Mouse (Mus musculus) stomach, embryonic 16.5 days (tissue): Measurements from ENCODE around the gene Cd160. TPM values are rescaled to one million over a fixed set of nuclear protein-coding genes. Genes with fewer than 3 reads are reported as not detected.

Experiments
- ATAC-seq: fragments of 200-750 bp; cut with Nextera tagmentation; 2 replicates; pipeline ENCODE4 v1.8.0; 2017; ENCODE audit warnings: moderate number of reproducible peaks, moderate TSS enrichment; ENCODE audit not compliant: insufficient read depth, low FRiP score
- H3K27ac ChIP-seq: fragments of 300-500 bp; sonication (generic); 2 replicates; pipeline ENCODE4 v1.5.1; 2014; ENCODE audit warnings: low read length
- H3K27me3 ChIP-seq: fragments of 300-500 bp; sonication (generic); 2 replicates; pipeline ENCODE4 v1.6.1; 2014; ENCODE audit warnings: low read length, control low read depth, mixed read lengths; ENCODE audit not compliant: control insufficient read depth, insufficient read depth
- H3K36me3 ChIP-seq: fragments of 300-500 bp; sonication (generic); 2 replicates; pipeline ENCODE4 v1.6.1; 2014; ENCODE audit warnings: low read length; ENCODE audit not compliant: control insufficient read depth, insufficient read depth
- H3K4me1 ChIP-seq: fragments of 300-500 bp; sonication (generic); 2 replicates; pipeline ENCODE4 v1.6.1; 2014; ENCODE audit warnings: low read length, control low read depth, mixed read lengths; ENCODE audit not compliant: control insufficient read depth, insufficient read depth
- H3K4me2 ChIP-seq: fragments of 300-500 bp; sonication (generic); 2 replicates; pipeline ENCODE4 v1.6.1; 2014; ENCODE audit warnings: low read depth, low read length, mixed read lengths
- H3K4me3 ChIP-seq: fragments of 300-500 bp; sonication (generic); replicated peaks from 2 replicates; pipeline ENCODE4 v1.5.1; 2014; ENCODE audit warnings: mild to moderate bottlenecking, low read length
- H3K9ac ChIP-seq: fragments of 300-500 bp; sonication (generic); 2 replicates; pipeline ENCODE4 v1.6.1; 2014; ENCODE audit warnings: low read length
- H3K9me3 ChIP-seq: fragments of 300-500 bp; sonication (generic); replicated peaks from 2 replicates; pipeline ENCODE4 v1.6.1; 2016; ENCODE audit warnings: low read length, control low read depth; ENCODE audit not compliant: control insufficient read depth
- WGBS: fragments of 180-500 bp; shearing (Covaris S2); extraction: QIAGEN DNeasy Blood & Tissue Kit; methylation state at CpG from one replicate; pipeline ENCODE4 v1.1.7; 2014; 5-methylcytosine and 5-hydroxymethylcytosine counted together
- polyA plus RNA-seq: library from polyadenylated mRNA; unstranded; fragments of >200 nt; fragmentation: Nextera tagmentation; extraction: Ambion mirVana; gene quantifications from 2 replicates; pipeline ENCODE4 v1.2.1, GENCODE M21; 2015

The Cd160 gene
- polyA plus RNA-seq, 1 experiment from 2014 or later, result 0.30 TPM

- no peaks in the 10 kb centered on the region for H3K9me3 ChIP-seq
- H3K27me3 ChIP-seq, result no peaks in the 10 kb centered on the region
- H3K9ac ChIP-seq, result no peak overlapping the region
- no peaks in the 10 kb centered on the region for H3K36me3 ChIP-seq
- no peak overlapping the region for H3K4me2 ChIP-seq
- WGBS, result 68% methylated on average over 3 of the region's 3 CpGs
- no peak; the same call in 1 of the 2 replicates for ATAC-seq
- no peaks in the 10 kb centered on the region for H3K4me1 ChIP-seq
- no peak overlapping the region for H3K27ac ChIP-seq
- H3K4me3 ChIP-seq, result no peak overlapping the region
Measured at GRCm38 (mm10) chr3:96855833-96856232, 26.7 kb upstream of the Cd160 start.

GRCm38 (mm10) chr3:96854376-96854775 lies 25.2 kb upstream of the Cd160 start:
- Histone ChIP-seq H3K9me3 (no peaks in the 10 kb centered on the region), H3K4me2 (no peak overlapping the region), H3K4me3 (no peak overlapping the region), H3K36me3 (no peaks in the 10 kb centered on the region), H3K27me3 (no peaks in the 10 kb centered on the region), H3K9ac (no peak overlapping the region), H3K4me1 (no peaks in the 10 kb centered on the region), H3K27ac (no peak overlapping the region)
- 74% methylated on average over 4 of the region's 4 CpGs for WGBS
- ATAC-seq, result no peak

- no peaks in the 10 kb centered on the region for H3K9me3 ChIP-seq
- no peak overlapping the region for H3K9ac ChIP-seq
- H3K4me1 ChIP-seq, result no peaks in the 10 kb centered on the region
- 62% methylated on average over 6 of the region's 6 CpGs for WGBS
- H3K27me3 ChIP-seq, result no peaks in the 10 kb centered on the region
- no peaks in the 10 kb centered on the region for H3K36me3 ChIP-seq
- H3K4me2 ChIP-seq, result no peak overlapping the region
- H3K4me3 ChIP-seq, result no peak overlapping the region
- H3K27ac ChIP-seq, result no peak overlapping the region
- ATAC-seq, result no peak
Measured at GRCm38 (mm10) chr3:96852561-96852960, 23.4 kb upstream of the Cd160 start.

- no peak overlapping the region for H3K9ac ChIP-seq
- no peaks in the 10 kb centered on the region for H3K27me3 ChIP-seq
- 81% methylated on average over 2 of the region's 2 CpGs for WGBS
- no peaks in the 10 kb centered on the region for H3K4me1 ChIP-seq
- no peak for ATAC-seq
- no peak overlapping the region for H3K4me3 ChIP-seq
- H3K9me3 ChIP-seq, result no peaks in the 10 kb centered on the region
- H3K36me3 ChIP-seq, result no peaks in the 10 kb centered on the region
- no peak overlapping the region for H3K27ac ChIP-seq
- H3K4me2 ChIP-seq, result no peak overlapping the region
Measured at GRCm38 (mm10) chr3:96849168-96849727, 20.1 kb upstream of the Cd160 start.

GRCm38 (mm10) chr3:96848470-96848869 lies 19.3 kb upstream of the Cd160 start:
- Histone ChIP-seq H3K4me1 (no peaks in the 10 kb centered on the region), H3K4me3 (no peak overlapping the region), H3K9me3 (no peaks in the 10 kb centered on the region), H3K36me3 (no peaks in the 10 kb centered on the region), H3K27me3 (no peaks in the 10 kb centered on the region), H3K4me2 (no peak overlapping the region), H3K27ac (no peak overlapping the region), H3K9ac (no peak overlapping the region)
- WGBS, result 84% methylated on average over 7 of the region's 8 CpGs
- no peak for ATAC-seq

GRCm38 (mm10) chr3:96847661-96848060 lies 18.5 kb upstream of the Cd160 start:
- no peak overlapping the region for H3K4me3 ChIP-seq
- H3K36me3 ChIP-seq, result no peaks in the 10 kb centered on the region
- no peaks in the 10 kb centered on the region for H3K27me3 ChIP-seq
- H3K9ac ChIP-seq, result no peak overlapping the region
- no peak for ATAC-seq
- WGBS, result 30% methylated on average over 6 of the region's 6 CpGs
- H3K4me1 ChIP-seq, result no peaks in the 10 kb centered on the region
- no peaks in the 10 kb centered on the region for H3K9me3 ChIP-seq
- H3K4me2 ChIP-seq, result no peak overlapping the region
- H3K27ac ChIP-seq, result no peak overlapping the region

- Histone ChIP-seq H3K27ac (no peak overlapping the region), H3K27me3 (no peaks in the 10 kb centered on the region), H3K4me2 (no peak overlapping the region), H3K9me3 (no peaks in the 10 kb centered on the region), H3K4me3 (no peak overlapping the region), H3K36me3 (no peaks in the 10 kb centered on the region), H3K9ac (no peak overlapping the region), H3K4me1 (no peaks in the 10 kb centered on the region)
- WGBS, result 78% methylated on average over 12 of the region's 12 CpGs
- no peak for ATAC-seq
Measured at GRCm38 (mm10) chr3:96846985-96847384, 17.8 kb upstream of the Cd160 start.

- Histone ChIP-seq H3K4me2 (no peak overlapping the region), H3K4me1 (no peaks in the 10 kb centered on the region), H3K36me3 (no peaks in the 10 kb centered on the region), H3K27me3 (no peaks in the 10 kb centered on the region), H3K9ac (no peak overlapping the region), H3K27ac (no peak overlapping the region), H3K9me3 (no peaks in the 10 kb centered on the region), H3K4me3 (no peak overlapping the region)
- WGBS, result 63% methylated on average over 9 of the region's 9 CpGs
- no peak for ATAC-seq
Measured at GRCm38 (mm10) chr3:96845806-96846205, 16.7 kb upstream of the Cd160 start.

GRCm38 (mm10) chr3:96845191-96845590 lies 16.0 kb upstream of the Cd160 start:
- Histone ChIP-seq H3K27ac (no peak overlapping the region), H3K36me3 (no peaks in the 10 kb centered on the region), H3K4me2 (no peak overlapping the region), H3K27me3 (no peaks in the 10 kb centered on the region), H3K4me3 (no peak overlapping the region), H3K4me1 (no peaks in the 10 kb centered on the region), H3K9me3 (no peaks in the 10 kb centered on the region), H3K9ac (no peak overlapping the region)
- WGBS, result 92% methylated on average over 6 of the region's 6 CpGs
- ATAC-seq, result no peak
